Mouse (Mus musculus): ENCODE measurements around the gene Smad5.

Gene Smad5

GRCm38 (mm10) chr13:56703222-56703870 is 536 bp downstream of the Smad5 start:
- DNase-seq, result peak; percentile 98

- no peak for DNase-seq
Measured at GRCm38 (mm10) chr13:56703871-56704321, 1.1 kb downstream of the Smad5 start.

GRCm38 (mm10) chr13:56704596-56704995 is 1.8 kb downstream of the Smad5 start:
- DNase-seq, result peak; percentile 87

- peak; percentile 66 for DNase-seq
Measured at GRCm38 (mm10) chr13:56707111-56707510, 4.3 kb downstream of the Smad5 start.

GRCm38 (mm10) chr13:56707606-56708005 is 4.8 kb downstream of the Smad5 start:
- peak; percentile 51 for DNase-seq

- peak; percentile 82 for DNase-seq
Measured at GRCm38 (mm10) chr13:56710620-56711019, 7.8 kb downstream of the Smad5 start.

- peak; percentile 66 for DNase-seq
Measured at GRCm38 (mm10) chr13:56712221-56712620, 9.4 kb downstream of the Smad5 start.

- no peak for DNase-seq
Measured at GRCm38 (mm10) chr13:56726551-56726950, 23.7 kb downstream of the Smad5 start.

GRCm38 (mm10) chr13:56729046-56729445 is 26.2 kb downstream of the Smad5 start:
- DNase-seq, result peak; percentile 62

GRCm38 (mm10) chr13:56734617-56735016 is 31.8 kb downstream of the Smad5 start:
- peak; percentile 65 for DNase-seq

GRCm38 (mm10) chr13:56735212-56735875 is 32.5 kb downstream of the Smad5 start:
- DNase-seq, result peak; percentile 89

GRCm38 (mm10) chr13:56739556-56739955 is 36.7 kb downstream of the Smad5 start:
- DNase-seq, result peak; percentile 61

- DNase-seq, result peak; percentile 79
Measured at GRCm38 (mm10) chr13:56740496-56740895, 37.7 kb downstream of the Smad5 start.

GRCm38 (mm10) chr13:56741691-56742090 is 38.9 kb downstream of the Smad5 start:
- peak; percentile 86 for DNase-seq

- peak; percentile 43 for DNase-seq
Measured at GRCm38 (mm10) chr13:56742325-56742901, 39.6 kb downstream of the Smad5 start.

GRCm38 (mm10) chr13:56746739-56747532 is 44.1 kb downstream of the Smad5 start:
- DNase-seq, result peak; percentile 81

GRCm38 (mm10) chr13:56747554-56747953 is 44.7 kb downstream of the Smad5 start:
- no peak for DNase-seq

- no peak for DNase-seq
Measured at GRCm38 (mm10) chr13:56749377-56749776, 46.6 kb downstream of the Smad5 start.

- no peak for DNase-seq
Measured at GRCm38 (mm10) chr13:56751774-56752173, 49.0 kb downstream of the Smad5 start.

- DNase-seq, result peak; percentile 80
Measured at GRCm38 (mm10) chr13:56752474-56753191, 49.8 kb downstream of the Smad5 start.

GRCm38 (mm10) chr13:56753192-56753951 is 50.6 kb downstream of the Smad5 start, which contains the start of gene Gm45623:
Gene Gm45623, minus strand, starts transcription at chr13:56753827.
- no peak for DNase-seq

GRCm38 (mm10) chr13:56755871-56756270 is 53.1 kb downstream of the Smad5 start:
- DNase-seq, result no peak
